Mouse (Mus musculus) lung, postnatal 0 days (tissue): ENCODE data around the gene Cfap43. TPM values are rescaled to one million over a fixed set of nuclear protein-coding genes. Genes with fewer than 3 reads are reported as not detected.

Experiments
- ATAC-seq: fragments of 200-750 bp; cut with Nextera tagmentation; 2 replicates; pipeline ENCODE4 v1.8.0; 2017; ENCODE audit warnings: moderate library complexity
- DNase-seq: peaks from one replicate; pipeline ENCODE4 v3.0.0-alpha.2; 2016; ENCODE audit warnings: low spot score
- H3K27ac ChIP-seq: fragments of 300-500 bp; sonication (generic); 2 replicates; pipeline ENCODE4 v1.5.1; 2014; ENCODE audit warnings: antibody characterized with exemption, mild to moderate bottlenecking, low read length, mixed read lengths
- H3K27me3 ChIP-seq: fragments of 300-500 bp; sonication (generic); replicated peaks from 2 replicates; pipeline ENCODE4 v1.6.1; 2014; ENCODE audit warnings: low read length, mixed read lengths; ENCODE audit not compliant: insufficient read depth
- H3K36me3 ChIP-seq: fragments of 300-500 bp; sonication (generic); 2 replicates; pipeline ENCODE4 v1.6.1; 2014; ENCODE audit warnings: low read length, mixed read lengths; ENCODE audit not compliant: insufficient read depth
- H3K4me1 ChIP-seq: fragments of 300-500 bp; sonication (generic); 2 replicates; pipeline ENCODE4 v1.6.1; 2014; ENCODE audit warnings: antibody characterized with exemption, low read depth, low read length, mixed read lengths; ENCODE audit not compliant: insufficient read depth
- H3K4me2 ChIP-seq: fragments of 300-500 bp; sonication (generic); replicated peaks from 2 replicates; pipeline ENCODE4 v1.6.1; 2014; ENCODE audit warnings: low read depth, mild to moderate bottlenecking, low read length, moderate library complexity, mixed read lengths
- H3K4me3 ChIP-seq: fragments of 300-500 bp; sonication (generic); 2 replicates; pipeline ENCODE4 v1.5.1; 2014; ENCODE audit warnings: low read depth, low read length
- H3K9ac ChIP-seq: fragments of 300-500 bp; sonication (generic); replicated peaks from 2 replicates; pipeline ENCODE4 v1.6.1; 2014; ENCODE audit warnings: low read depth, mild to moderate bottlenecking
- H3K9me3 ChIP-seq: fragments of 300-500 bp; sonication (generic); 2 replicates; pipeline ENCODE4 v1.6.1; 2016; ENCODE audit warnings: low read length, mixed read lengths
- CTCF ChIP-seq: IDR thresholded peaks from 2 replicates; pipeline ENCODE4 v1.5.1; 2016; ENCODE audit warnings: antibody characterized with exemption, mild to moderate bottlenecking
- EP300 ChIP-seq: IDR thresholded peaks from 2 replicates; pipeline ENCODE4 v1.6.1; 2016; ENCODE audit warnings: antibody characterized with exemption, mild to moderate bottlenecking, control low read depth
- WGBS: fragments of 180-500 bp; shearing (Covaris S2); extraction: QIAGEN DNeasy Blood & Tissue Kit; methylation state at CpG from one replicate; pipeline ENCODE4 v1.1.7; 2014; 5-methylcytosine and 5-hydroxymethylcytosine counted together
- polyA plus RNA-seq: library from polyadenylated mRNA; unstranded; fragments of >200 nt; fragmentation: Nextera tagmentation; extraction: Ambion mirVana; gene quantifications from 2 replicates; pipeline ENCODE4 v1.2.1, GENCODE M21; 2015

Gene Cfap43
- polyA plus RNA-seq, 1 experiment from 2014 or later, result 4.9 TPM

- Histone ChIP-seq H3K36me3 (no peaks in the 10 kb centered on the region), H3K4me3 (no peak overlapping the region), H3K4me2 (no peak overlapping the region), H3K4me1 (no peaks in the 10 kb centered on the region), H3K9ac (no peak overlapping the region), H3K9me3 (no peaks in the 10 kb centered on the region), H3K27me3 (no peaks in the 10 kb centered on the region), H3K27ac (no peak overlapping the region)
- 76% methylated on average over 4 of the region's 4 CpGs for WGBS
- ATAC-seq, result no peak
- TF ChIP-seq CTCF, result no peak
- no peak for DNase-seq
Observed at GRCm38 (mm10) chr19:47710376-47710775, 208.7 kb downstream of the Cfap43 start.

- Histone ChIP-seq H3K9ac (no peak overlapping the region), H3K4me1 (no peaks in the 10 kb centered on the region), H3K4me3 (no peak overlapping the region), H3K36me3 (no peaks in the 10 kb centered on the region), H3K27ac (no peak overlapping the region), H3K9me3 (no peaks in the 10 kb centered on the region), H3K27me3 (no peaks in the 10 kb centered on the region), H3K4me2 (no peak overlapping the region)
- WGBS, result 89% methylated on average over 8 of the region's 8 CpGs
- no peak for ATAC-seq
- DNase-seq, result no peak
- no peak for TF ChIP-seq CTCF
- no peak for TF ChIP-seq EP300
Observed at GRCm38 (mm10) chr19:47705772-47706309, 213.2 kb downstream of the Cfap43 start.

- WGBS, result 62% methylated on average over 13 of the region's 13 CpGs
- no peak for ATAC-seq
Observed at GRCm38 (mm10) chr19:47705080-47705771, 213.9 kb downstream of the Cfap43 start.

GRCm38 (mm10) chr19:47700509-47700908, 218.6 kb downstream of the Cfap43 start:
- TF ChIP-seq EP300 (no peak), CTCF (no peak)
- H3K9me3 ChIP-seq, result no peaks in the 10 kb centered on the region
- ATAC-seq, result no peak
- no peaks in the 10 kb centered on the region for H3K4me1 ChIP-seq
- no peak overlapping the region for H3K4me3 ChIP-seq
- no peak for DNase-seq
- 75% methylated on average over 8 of the region's 8 CpGs for WGBS
- H3K36me3 ChIP-seq, result no peaks in the 10 kb centered on the region
- H3K9ac ChIP-seq, result no peak overlapping the region
- H3K27me3 ChIP-seq, result no peaks in the 10 kb centered on the region
- no peak overlapping the region for H3K4me2 ChIP-seq
- no peak overlapping the region for H3K27ac ChIP-seq

More at GRCm38 (mm10) chr19:47705080-47705771, 213.9 kb downstream of the Cfap43 start:
- H3K9ac ChIP-seq, result no peak overlapping the region
- TF ChIP-seq EP300, result no peak
- no peak for TF ChIP-seq CTCF
- no peak overlapping the region for H3K27ac ChIP-seq
- no peak for DNase-seq
- H3K9me3 ChIP-seq, result no peaks in the 10 kb centered on the region
- no peaks in the 10 kb centered on the region for H3K36me3 ChIP-seq
- no peaks in the 10 kb centered on the region for H3K4me1 ChIP-seq
- no peak overlapping the region for H3K4me2 ChIP-seq
- H3K27me3 ChIP-seq, result no peaks in the 10 kb centered on the region
- H3K4me3 ChIP-seq, result no peak overlapping the region

- Histone ChIP-seq H3K9me3 (no peaks in the 10 kb centered on the region), H3K27ac (no peak overlapping the region), H3K27me3 (no peaks in the 10 kb centered on the region), H3K4me3 (no peak overlapping the region), H3K4me2 (no peak overlapping the region), H3K36me3 (no peaks in the 10 kb centered on the region), H3K4me1 (no peaks in the 10 kb centered on the region), H3K9ac (no peak overlapping the region)
- no peak for TF ChIP-seq CTCF
- TF ChIP-seq EP300, result 0 out of 2 replicates have a peak, but pooled peaks have one; percentile 19
- peak; percentile 30; the same call in 1 of the 2 replicates for ATAC-seq
- DNase-seq, result peak; percentile 68
- WGBS, result 35% methylated on average over 9 of the region's 9 CpGs
Observed at GRCm38 (mm10) chr19:47699743-47700142, 219.3 kb downstream of the Cfap43 start.

GRCm38 (mm10) chr19:47698266-47698665, 220.8 kb downstream of the Cfap43 start:
- DNase-seq (no peak), ATAC-seq (no peak)
- TF ChIP-seq EP300, result no peak
- no peak for TF ChIP-seq CTCF

More at GRCm38 (mm10) chr19:47698266-47698665, 220.8 kb downstream of the Cfap43 start:
- H3K4me2 ChIP-seq, result no peak overlapping the region
- WGBS, result 77% methylated on average over 9 of the region's 9 CpGs
- no peaks in the 10 kb centered on the region for H3K27me3 ChIP-seq
- H3K9ac ChIP-seq, result no peak overlapping the region
- H3K9me3 ChIP-seq, result no peaks in the 10 kb centered on the region
- H3K4me3 ChIP-seq, result no peak overlapping the region
- no peaks in the 10 kb centered on the region for H3K4me1 ChIP-seq
- no peaks in the 10 kb centered on the region for H3K36me3 ChIP-seq
- no peak overlapping the region for H3K27ac ChIP-seq
